Mouse (Mus musculus): ENCODE results near the gene Ndufa4.
"Not testable (repeated sequence)": the region's sequence is repeated elsewhere in the genome, so short reads cannot be mapped to it uniquely, and the experiment has no call there.

The Ndufa4 gene

GRCm38 (mm10) chr6:11907269-11908032 is at the start of gene Ndufa4, which contains the start of gene Phf14:
Gene Ndufa4, minus strand, starts transcription at chr6:11907497.
Gene Phf14, plus strand, starts transcription at chr6:11907809.
- DNase-seq (ENCODE audit: extremely low read depth, low read depth): peak; percentile 83

GRCm38 (mm10) chr6:11948100-11948499 is 40.8 kb upstream of the Ndufa4 start:
- peak; percentile 54 for DNase-seq (ENCODE audit: extremely low read depth, low read depth)

GRCm38 (mm10) chr6:11942089-11942488 is 34.8 kb upstream of the Ndufa4 start:
- DNase-seq (ENCODE audit: extremely low read depth, low read depth): no peak

DNA sequence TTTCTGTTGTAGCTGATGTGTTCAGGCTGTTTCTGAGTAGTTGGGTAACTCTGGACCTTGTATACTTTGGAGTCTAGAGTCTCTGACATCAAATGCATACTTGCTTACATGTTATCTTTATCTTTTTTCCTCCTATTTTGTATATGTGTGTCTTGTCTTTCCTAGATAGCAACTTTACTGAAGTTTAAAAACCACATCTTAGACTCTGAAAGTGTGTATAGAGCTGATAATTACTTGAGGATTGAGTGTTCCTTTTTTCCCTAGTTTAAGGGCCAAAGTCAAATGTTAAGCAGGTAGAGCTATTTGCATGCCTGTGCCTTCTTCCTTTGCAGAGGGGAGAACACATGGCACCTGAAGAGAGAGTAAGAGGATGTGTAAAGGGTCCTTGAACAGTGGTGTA is 33.6 kb upstream of the Ndufa4 start:
- peak; percentile 80 for DNase-seq (ENCODE audit: extremely low read depth, low read depth)

GRCm38 (mm10) chr6:11933403-11933802 is 26.1 kb upstream of the Ndufa4 start:
- no peak for DNase-seq (ENCODE audit: extremely low read depth, low read depth)

DNA sequence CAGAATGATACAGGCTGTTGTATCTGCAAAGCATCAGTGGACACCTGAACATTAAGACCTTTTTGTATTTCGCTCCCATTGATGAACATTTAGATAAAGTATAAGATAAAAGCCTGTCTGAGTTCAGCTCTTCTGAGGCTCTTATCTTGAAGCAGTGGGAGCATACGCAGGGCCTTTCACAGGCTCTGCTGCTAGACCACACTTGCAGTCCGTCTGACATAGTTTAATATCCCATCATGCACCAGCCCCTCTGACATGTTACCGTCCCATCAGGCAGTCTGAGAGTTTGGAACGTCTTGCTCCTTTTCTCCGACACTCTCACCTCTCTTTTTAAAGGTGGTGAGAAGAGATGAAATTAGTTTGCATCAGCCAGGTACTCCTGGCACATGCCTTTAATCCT is 20.2 kb upstream of the Ndufa4 start:
- DNase-seq (ENCODE audit: extremely low read depth, low read depth): no peak

DNA sequence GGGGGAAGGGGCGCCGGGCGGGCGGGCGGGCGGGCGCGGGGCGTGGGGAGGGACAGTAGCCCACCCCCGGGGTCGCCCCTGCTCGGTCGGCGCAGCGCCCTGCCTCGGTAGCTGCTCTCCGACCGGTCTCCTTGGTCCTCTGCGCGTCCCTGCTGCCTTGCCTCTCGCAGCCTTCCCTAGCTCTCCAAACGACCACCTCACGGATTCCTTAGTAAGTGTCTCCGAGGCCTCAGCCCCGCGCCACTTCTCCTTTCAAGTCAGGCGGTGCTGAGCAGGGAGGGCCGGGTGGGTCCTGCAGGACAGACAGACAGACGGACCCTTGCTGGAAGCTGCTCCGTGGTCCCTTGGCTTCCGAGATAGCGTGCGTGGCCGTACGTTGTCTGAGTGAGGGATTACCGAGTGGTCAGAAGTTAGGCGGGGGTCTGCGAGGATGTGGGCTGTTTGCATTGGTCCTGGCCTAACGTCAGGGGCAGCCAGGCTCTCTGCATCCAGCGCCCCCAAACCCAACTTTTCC is 18.8 kb upstream of the Ndufa4 start:
- DNase-seq (ENCODE audit: extremely low read depth, low read depth): no peak

GRCm38 (mm10) chr6:11925496-11926041 is 18.3 kb upstream of the Ndufa4 start:
- peak; percentile 78 for DNase-seq (ENCODE audit: extremely low read depth, low read depth)

- DNase-seq (ENCODE audit: extremely low read depth, low read depth): no peak
These were observed 873 bp upstream of the Ndufa4 start for GRCm38 (mm10) chr6:11908170-11908569.

GRCm38 (mm10) chr6:11906890-11907268 is 418 bp downstream of the Ndufa4 start:
- DNase-seq (ENCODE audit: extremely low read depth, low read depth): peak; percentile 20

- DNase-seq (ENCODE audit: extremely low read depth, low read depth): no peak
These were observed 6.4 kb downstream of the Ndufa4 start for GRCm38 (mm10) chr6:11900809-11901310.

DNA sequence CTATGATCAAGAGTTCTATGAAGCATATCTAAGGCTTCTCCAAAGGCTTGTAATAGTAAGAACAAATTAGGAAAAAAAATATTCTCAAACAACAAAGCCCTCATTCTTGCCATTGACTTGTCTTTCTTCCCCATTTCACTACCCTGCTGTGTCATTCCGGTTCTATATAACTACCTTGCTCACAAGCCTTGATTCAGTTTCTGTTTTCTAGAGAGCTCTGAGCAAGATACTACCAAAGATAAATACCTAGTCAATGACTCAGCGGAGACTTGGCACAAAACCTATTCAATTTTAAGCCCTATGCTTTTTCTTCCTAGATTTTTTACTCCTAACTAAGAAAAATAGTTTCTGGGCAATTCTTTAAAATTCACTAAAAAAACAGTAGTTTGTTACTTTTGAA is 31.9 kb downstream of the Ndufa4 start:
- not testable (repeated sequence) for DNase-seq (ENCODE audit: extremely low read depth, low read depth)
